8 mouse cellular contexts compared by ENCODE assay signal in the genomic region with DNA sequence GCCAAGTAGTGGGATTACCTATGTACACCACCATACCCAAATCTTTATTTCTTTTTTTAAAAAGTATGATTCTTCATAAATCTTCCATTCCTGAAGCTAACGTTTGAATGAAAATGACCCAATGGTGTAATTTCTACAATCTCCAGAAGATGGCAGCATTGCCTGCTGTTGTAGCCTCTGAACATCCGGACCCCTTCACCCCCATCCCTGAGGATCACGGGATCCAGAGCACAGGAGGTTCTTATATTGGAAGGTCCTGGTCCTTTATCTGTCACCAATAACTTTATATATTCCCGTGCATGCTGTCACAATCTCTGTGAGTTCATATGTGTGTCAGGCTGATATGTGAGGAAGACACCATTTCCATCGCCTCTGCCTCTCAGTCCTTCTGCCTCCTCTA. TPM values are rescaled to one million over a fixed set of nuclear protein-coding genes. Genes with fewer than 3 reads are reported as not detected.
DNase-seq lines count a peak whose midpoint lies in the region; ATAC-seq and TF ChIP-seq lines count a peak whose summit lies in the region.

No protein-coding gene starts in this region.

- no peaks in the 10 kb centered on the region for H3K4me1 ChIP-seq in MEL (ENCODE audit: control insufficient read depth in 1 of 2, insufficient read depth in 2 of 2, low read length in 2 of 2)
- H3K4me1 ChIP-seq in kidney, postnatal 0 days (replicated peaks; ENCODE audit: insufficient read depth, low read length), result no peaks in the 10 kb centered on the region

- peak; percentile 64 for TF ChIP-seq RAD21 in MEL (IDR thresholded peaks at IDR 0.05; ENCODE audit: low read depth, low read length)

- TF ChIP-seq CTCF in MEL (IDR thresholded peaks at IDR 0.05 in 2 of 3, conservative IDR thresholded peaks at IDR 0.05 in 1 of 3; ENCODE audit: control insufficient read depth in 1 of 3, insufficient read depth in 1 of 3, low read depth in 2 of 3, low read length in 3 of 3, poor library complexity in 1 of 3, severe bottlenecking in 1 of 3), result peak; percentile 42 to 56 (median 54)
- peak; percentile 81 for TF ChIP-seq CTCF in kidney, postnatal 0 days (IDR thresholded peaks at IDR 0.05; ENCODE audit: low read depth)

- no peak overlapping the region for H3K4me3 ChIP-seq in MEL (ENCODE audit: control insufficient read depth in 1 of 2, insufficient read depth in 1 of 2, low read depth in 2 of 2, low read length in 2 of 2)
- no peak overlapping the region for H3K4me3 ChIP-seq in kidney, postnatal 0 days (replicated peaks; ENCODE audit: low read depth, low read length)

- no peaks in the 10 kb centered on the region for H3K9me3 ChIP-seq in MEL (replicated peaks; ENCODE audit: insufficient read depth, low read length)
- no peaks in the 10 kb centered on the region for H3K9me3 ChIP-seq in kidney, postnatal 0 days (replicated peaks; ENCODE audit: low read length)

- ATAC-seq in kidney, postnatal 0 days (replicated peaks; ENCODE audit: low FRiP score, low read depth), result no peak
- ATAC-seq in activated CD4-positive, CD25-positive, alpha-beta regulatory T cell, adult 4 months, result no peak

- peak; percentile 41 for DNase-seq in heart, adult 8-10 months (ENCODE audit: low spot score)
- no peak for DNase-seq in heart, adult 9 months (ENCODE audit: low spot score in 2 of 2)
- DNase-seq in MEL (ENCODE audit: low read depth, low spot score), result peak; percentile 9
- peak; percentile 48 for DNase-seq in embryo, embryonic 9.5 days (ENCODE audit: extremely low spot score)
- peak; percentile 70 for DNase-seq in kidney, postnatal 0 days (ENCODE audit: low spot score)
- peak; percentile 49 for DNase-seq in lung, postnatal 36 days
- no peak for DNase-seq in yolk sac, embryonic 10.5 days (ENCODE audit: low spot score)

- no peak overlapping the region for H3K27ac ChIP-seq in MEL (ENCODE audit: control insufficient read depth, low read depth, low read length)
- H3K27ac ChIP-seq in kidney, postnatal 0 days, result no peak overlapping the region

- no peaks in the 10 kb centered on the region for H3K36me3 ChIP-seq in MEL (ENCODE audit: control insufficient read depth in 1 of 2, insufficient read depth in 2 of 2, low read length in 2 of 2)
- no peaks in the 10 kb centered on the region for H3K36me3 ChIP-seq in kidney, postnatal 0 days (ENCODE audit: insufficient read depth, low read length)

- no peak overlapping the region for H3K9ac ChIP-seq in MEL (ENCODE audit: control insufficient read depth, low read depth, low read length, poor library complexity, severe bottlenecking)
- H3K9ac ChIP-seq in kidney, postnatal 0 days (ENCODE audit: low read depth, low read length), result no peak overlapping the region

- no peak for TF ChIP-seq POLR2A in MEL (IDR thresholded peaks at IDR 0.05; ENCODE audit: control insufficient read depth in 1 of 2, insufficient read depth in 1 of 2, low read depth in 1 of 2, low read length in 2 of 2, poor library complexity in 1 of 2)

- H3K27me3 ChIP-seq in MEL (ENCODE audit: control insufficient read depth in 1 of 2, insufficient read depth in 2 of 2, low read length in 2 of 2), result no peaks in the 10 kb centered on the region; a peak in 1 of 4 replicates
- no peaks in the 10 kb centered on the region for H3K27me3 ChIP-seq in kidney, postnatal 0 days (ENCODE audit: insufficient read depth, low read length)

- 26% methylated on average over 5 of the region's 5 CpGs for WGBS in kidney, postnatal 0 days

- no peak for TF ChIP-seq EP300 in MEL (IDR thresholded peaks at IDR 0.05; ENCODE audit: low read depth in 1 of 2, low read length in 2 of 2)

- no peak overlapping the region for H3K4me2 ChIP-seq in kidney, postnatal 0 days (ENCODE audit: low read length)

- H3K79me2 ChIP-seq in MEL (ENCODE audit: control insufficient read depth, insufficient read depth, low read length, poor library complexity), result no peaks in the 10 kb centered on the region

TF ChIP-seq in MEL, 35 proteins besides CTCF, POLR2A, EP300 and RAD21:
- TF ChIP-seq MAZ (IDR thresholded peaks at IDR 0.05; ENCODE audit: low read depth, low read length), result no peak
- peak; percentile 33; the same call in 1 of the 2 replicates for TF ChIP-seq ZC3H11A (IDR thresholded peaks at IDR 0.05; ENCODE audit: low read depth, low read length)
- TF ChIP-seq TBP (IDR thresholded peaks at IDR 0.05; ENCODE audit: low read depth, low read length), result no peak
- no peak for TF ChIP-seq CHD2 (IDR thresholded peaks at IDR 0.05; ENCODE audit: low read length)
- TF ChIP-seq UBTF (IDR thresholded peaks at IDR 0.05; ENCODE audit: borderline replicate concordance, insufficient read depth, low read depth, low read length), result no peak
- TF ChIP-seq SMC3 (IDR thresholded peaks at IDR 0.05; ENCODE audit: low read depth, low read length), result peak; percentile 49
- TF ChIP-seq SIN3A (IDR thresholded peaks at IDR 0.05; ENCODE audit: low read length), result no peak
- TF ChIP-seq TCF12 (IDR thresholded peaks at IDR 0.05; ENCODE audit: low read depth, low read length), result no peak
- TF ChIP-seq HCFC1 (IDR thresholded peaks at IDR 0.05; ENCODE audit: low read depth, low read length), result no peak
- no peak for TF ChIP-seq MXI1 (IDR thresholded peaks at IDR 0.05; ENCODE audit: low read depth, low read length)
TF ChIP-seq in MEL: peak in this region for 2.

RNA-seq across cellular contexts. Expression of a gene that starts 16.5 kb away (rescaled TPM):
- total RNA-seq in heart, adult 8-10 months (2022), result not detected
- total RNA-seq in MEL (2012; rRNA removed), result not detected in 2 replicates
- not detected for polyA plus RNA-seq in MEL (2012; ENCODE audit: insufficient read depth in 1 of 2, insufficient read length in 2 of 2, low read depth in 1 of 2, low replicate concordance in 2 of 2, missing spikeins in 1 of 2)
- 0.15 and 0.16 TPM in 2 replicates for polyA plus RNA-seq in kidney, postnatal 0 days (2015; fragmentation: Nextera tagmentation; extraction: Ambion mirVana)
- not detected for polyA plus RNA-seq in activated CD4-positive, CD25-positive, alpha-beta regulatory T cell, adult 4 months (2017; shearing (Covaris generic))

RNA-seq across cellular contexts. Expression of a gene that starts 48.4 kb away (rescaled TPM):
- total RNA-seq in heart, adult 8-10 months (2022), result not detected
- total RNA-seq in MEL (2012; rRNA removed), result 0.03 TPM in 1 of 2 replicates, not detected in the other
- not detected for polyA plus RNA-seq in MEL (2012; ENCODE audit: insufficient read depth in 1 of 2, insufficient read length in 2 of 2, low read depth in 1 of 2, low replicate concordance in 2 of 2, missing spikeins in 1 of 2)
- polyA plus RNA-seq in kidney, postnatal 0 days (2015; fragmentation: Nextera tagmentation; extraction: Ambion mirVana), result not detected in 2 replicates
- polyA plus RNA-seq in activated CD4-positive, CD25-positive, alpha-beta regulatory T cell, adult 4 months (2017; shearing (Covaris generic)), result not detected

Comparison
In these comparisons a context has a peak if more than half of its experiments do, and no peak if none do; other contexts are left out.
1. DNase-seq: peak in heart, adult 8-10 months (single experiment), MEL (single experiment), embryo, embryonic 9.5 days (single experiment), kidney, postnatal 0 days (single experiment) and lung, postnatal 36 days (single experiment); none in heart, adult 9 months (0 of 2) and yolk sac, embryonic 10.5 days (single experiment).